Mouse (Mus musculus) spleen, postnatal 10 days (tissue): Measurements from ENCODE around the gene Ell2.

Experiments used
- DNase-seq, 2 experiments: peaks; one replicate each; pipeline ENCODE4 v3.0.0; 2021 to 2022; ENCODE audit warnings: low spot score in 2 of 2

Gene Ell2

DNA sequence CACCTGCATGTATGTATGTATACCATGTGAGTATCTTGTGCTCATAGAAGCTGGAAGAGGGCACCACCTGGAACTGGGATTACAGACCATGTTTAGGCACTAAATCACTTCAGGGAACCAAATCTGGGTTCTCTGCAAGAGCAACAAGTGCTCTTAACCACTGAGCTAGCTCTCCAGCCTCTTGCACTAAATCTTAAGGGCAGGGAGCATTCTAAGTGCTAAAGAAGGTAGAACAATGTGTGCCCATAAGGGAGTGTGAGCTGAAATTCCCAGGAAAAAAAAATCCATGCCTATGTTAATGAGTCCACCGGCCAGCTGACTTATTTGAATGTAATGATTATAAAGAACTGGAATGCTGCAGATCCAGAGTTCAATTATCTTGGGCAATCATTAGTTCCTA is 101.4 kb downstream of the Ell2 start:
- DNase-seq: no peak

DNA sequence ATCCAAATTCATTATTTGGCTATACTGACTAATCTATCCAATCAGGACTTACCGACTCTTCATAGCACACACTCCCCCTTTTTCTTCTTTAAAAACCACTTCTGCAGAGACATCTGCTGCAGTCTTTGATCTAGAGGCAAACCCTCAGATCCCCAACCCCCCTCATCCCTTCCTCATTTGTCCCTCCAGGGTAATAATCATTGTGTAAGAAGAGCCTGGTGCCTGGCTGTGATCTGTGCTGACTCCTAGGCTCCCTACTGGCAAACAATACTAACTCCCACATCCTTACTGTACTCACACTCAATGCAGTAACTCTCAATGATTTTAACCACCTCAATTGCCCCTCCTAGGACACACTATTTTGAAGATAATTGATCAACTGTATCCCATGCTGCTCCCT is 103.4 kb downstream of the Ell2 start:
- no peak for DNase-seq

DNA sequence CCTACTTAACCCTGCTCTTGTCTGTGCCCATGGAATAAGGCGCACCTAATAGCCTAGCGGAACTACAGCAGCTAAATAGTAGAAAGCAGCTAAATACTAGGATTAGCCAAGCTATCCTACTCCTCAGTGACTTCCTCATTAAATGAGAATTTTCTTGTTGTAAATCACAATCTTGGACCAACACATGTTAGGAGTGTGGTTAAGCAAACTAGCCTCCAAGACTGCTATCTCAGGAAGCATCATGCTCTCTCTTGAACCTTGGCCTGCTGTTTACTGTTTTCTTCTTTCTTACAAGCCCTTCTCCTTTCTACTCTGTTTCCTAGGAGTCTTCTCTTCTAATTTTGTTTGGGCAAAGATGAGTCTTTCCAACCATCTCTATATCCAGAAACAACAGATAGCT is 110.6 kb downstream of the Ell2 start:
- no peak for DNase-seq

DNA sequence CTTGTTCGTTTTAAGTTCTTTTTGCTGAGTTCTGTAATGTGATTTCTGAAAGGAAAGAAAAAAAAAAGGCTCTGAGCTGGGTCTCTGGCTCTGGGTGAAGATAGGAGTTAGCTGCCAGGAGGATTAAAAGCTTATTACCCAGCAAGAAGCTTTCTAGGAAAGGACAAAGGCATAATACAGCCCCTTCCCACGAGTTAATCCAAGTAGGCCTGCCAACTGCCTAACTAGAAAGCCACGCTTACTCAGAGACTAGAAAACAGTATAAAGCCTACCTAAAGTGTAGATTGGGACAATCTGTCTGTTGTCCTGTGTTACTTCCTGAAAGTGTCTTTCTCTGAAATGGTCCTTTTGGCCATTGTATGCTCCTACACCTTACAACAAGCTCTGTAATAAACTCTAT is 111.9 kb downstream of the Ell2 start:
- DNase-seq: no peak

DNA sequence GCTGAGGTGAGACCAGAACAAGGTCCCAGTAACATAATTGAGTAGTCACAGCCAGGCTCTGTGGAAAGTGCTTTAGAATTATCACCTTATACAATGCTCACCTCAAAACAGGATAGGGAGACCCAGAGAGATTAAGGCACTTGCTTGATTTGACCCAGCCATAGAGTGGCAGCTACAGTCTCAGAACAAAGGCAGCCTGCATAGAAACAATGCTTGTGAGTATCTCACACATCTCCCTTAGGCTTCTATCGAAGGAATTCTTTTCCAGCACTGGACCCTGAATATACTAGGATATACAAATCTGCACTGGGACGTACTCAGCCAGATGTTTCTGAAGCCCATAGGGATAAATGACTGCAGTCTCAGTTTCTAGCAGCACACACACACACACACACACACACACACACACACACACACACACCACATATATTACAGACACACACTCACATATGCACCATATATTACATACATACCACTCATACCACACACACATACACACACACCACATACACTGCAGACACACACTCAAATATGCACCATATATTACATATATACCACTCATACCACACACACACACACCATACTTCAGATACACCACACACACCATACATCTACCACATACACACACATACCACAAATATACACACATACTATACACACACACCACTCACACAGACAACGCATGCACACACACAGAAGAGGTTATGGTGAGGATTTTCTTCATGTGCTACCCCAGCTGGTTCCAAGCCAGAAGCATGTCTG is 112.6 kb downstream of the Ell2 start:
- no peak for DNase-seq

DNA sequence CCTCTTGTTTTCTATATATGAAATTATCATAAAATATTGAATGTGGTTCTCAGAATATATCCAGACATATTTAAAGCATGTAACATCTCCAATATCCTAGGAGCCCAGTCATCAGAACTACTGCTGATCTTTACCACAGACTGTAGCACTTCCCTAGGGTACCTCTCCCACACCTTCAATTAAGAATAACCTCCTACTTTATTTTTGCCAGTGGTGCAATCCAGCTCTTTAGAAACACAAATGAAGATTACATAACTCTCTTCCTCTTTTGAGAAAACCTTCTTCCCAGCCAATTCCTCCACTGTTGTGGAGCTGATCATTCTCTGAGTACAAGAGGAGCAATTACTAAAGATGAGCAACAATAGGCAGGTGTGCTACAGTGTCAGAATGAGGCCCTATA is 113.3 kb downstream of the Ell2 start:
- DNase-seq: no peak
